Mouse (Mus musculus) right cerebral cortex, postnatal 4 days (tissue): ENCODE data around the gene Srsf7.

Source experiments
- DNase-seq: peaks from one replicate; pipeline ENCODE4 v3.0.0-alpha.2; 2022

Gene Srsf7

GRCm38 (mm10) chr17:80152767-80153630 is 54.1 kb downstream of the Srsf7 start:
- DNase-seq: no peak

GRCm38 (mm10) chr17:80151353-80151752 is 55.8 kb downstream of the Srsf7 start:
- DNase-seq: no peak
